Mouse (Mus musculus) kidney, postnatal 0 days (tissue): ENCODE measurements around the gene Psma7. TPM values are rescaled to one million over a fixed set of nuclear protein-coding genes. Genes with fewer than 3 reads are reported as not detected.

Experiments
- ATAC-seq: fragments of 200-750 bp; cut with Nextera tagmentation; replicated peaks from 2 replicates; pipeline ENCODE4 v1.8.0; 2017; ENCODE audit warnings: low read depth, moderate number of reproducible peaks, moderate TSS enrichment, moderate library complexity; ENCODE audit not compliant: low FRiP score
- DNase-seq: peaks from one replicate; pipeline ENCODE4 v3.0.0-alpha.2; 2016; ENCODE audit warnings: low spot score
- H3K27ac ChIP-seq: fragments of 300-500 bp; sonication (generic); 2 replicates; pipeline ENCODE4 v1.5.1; 2014; ENCODE audit warnings: mild to moderate bottlenecking
- H3K27me3 ChIP-seq: fragments of 300-500 bp; sonication (generic); 2 replicates; pipeline ENCODE4 v1.6.1; 2014; ENCODE audit warnings: low read length, mixed read lengths; ENCODE audit not compliant: insufficient read depth
- H3K36me3 ChIP-seq: fragments of 300-500 bp; sonication (generic); 2 replicates; pipeline ENCODE4 v1.6.1; 2014; ENCODE audit warnings: low read length, mixed read lengths; ENCODE audit not compliant: insufficient read depth
- H3K4me1 ChIP-seq: fragments of 300-500 bp; sonication (generic); replicated peaks from 2 replicates; pipeline ENCODE4 v1.6.1; 2014; ENCODE audit warnings: antibody characterized with exemption, low read length, mixed read lengths; ENCODE audit not compliant: insufficient read depth
- H3K4me2 ChIP-seq: fragments of 300-500 bp; sonication (generic); 2 replicates; pipeline ENCODE4 v1.6.1; 2014; ENCODE audit warnings: mild to moderate bottlenecking, low read length, moderate library complexity, mixed read lengths
- H3K4me3 ChIP-seq: fragments of 300-500 bp; sonication (generic); replicated peaks from 2 replicates; pipeline ENCODE4 v1.5.1; 2014; ENCODE audit warnings: low read depth, low read length
- H3K9ac ChIP-seq: fragments of 300-500 bp; sonication (generic); 2 replicates; pipeline ENCODE4 v1.6.1; 2014; ENCODE audit warnings: low read depth, low read length
- H3K9me3 ChIP-seq: fragments of 300-500 bp; sonication (generic); replicated peaks from 2 replicates; pipeline ENCODE4 v1.6.1; 2016; ENCODE audit warnings: low read length, inconsistent platforms, mixed read lengths
- CTCF ChIP-seq: IDR thresholded peaks from 2 replicates; pipeline ENCODE4 v1.5.1; 2016; ENCODE audit warnings: antibody characterized with exemption, low read depth, mild to moderate bottlenecking, moderate library complexity
- WGBS: fragments of 180-500 bp; shearing (Covaris S2); extraction: QIAGEN DNeasy Blood & Tissue Kit; methylation state at CpG from one replicate; pipeline ENCODE4 v1.1.7; 2014; 5-methylcytosine and 5-hydroxymethylcytosine counted together
- polyA plus RNA-seq: library from polyadenylated mRNA; unstranded; fragments of >200 nt; fragmentation: Nextera tagmentation; extraction: Ambion mirVana; gene quantifications from 2 replicates; pipeline ENCODE4 v1.2.1, GENCODE M21; 2015

Gene Psma7
- polyA plus RNA-seq, 1 experiment from 2014 or later = 641 TPM

GRCm38 (mm10) chr2:180083063-180083462 is 40.8 kb upstream of the Psma7 start:
- H3K36me3 ChIP-seq = 0 out of 2 replicates have a peak, but pooled peaks cover 6% of the 10 kb centered on the region
- H3K4me2 ChIP-seq = no peak overlapping the region
- no peaks in the 10 kb centered on the region for H3K9me3 ChIP-seq
- no peak overlapping the region for H3K9ac ChIP-seq
- no peaks in the 10 kb centered on the region for H3K27me3 ChIP-seq
- 69% methylated on average over 10 of the region's 10 CpGs for WGBS
- ATAC-seq (no peak), DNase-seq (no peak)
- H3K4me1 ChIP-seq = no peaks in the 10 kb centered on the region
- no peak overlapping the region for H3K4me3 ChIP-seq
- no peak for TF ChIP-seq CTCF
- H3K27ac ChIP-seq = no peak overlapping the region

GRCm38 (mm10) chr2:180080680-180081079 is 38.4 kb upstream of the Psma7 start:
- ATAC-seq (no peak), DNase-seq (no peak)
- H3K9me3 ChIP-seq = no peaks in the 10 kb centered on the region
- H3K27ac ChIP-seq = no peak overlapping the region
- H3K4me3 ChIP-seq = no peak overlapping the region
- no peak overlapping the region for H3K4me2 ChIP-seq
- no peaks in the 10 kb centered on the region for H3K4me1 ChIP-seq
- 0 out of 2 replicates have a peak, but pooled peaks cover 6% of the 10 kb centered on the region for H3K36me3 ChIP-seq
- no peaks in the 10 kb centered on the region for H3K27me3 ChIP-seq
- WGBS = 71% methylated on average over 8 of the region's 8 CpGs
- no peak for TF ChIP-seq CTCF
- H3K9ac ChIP-seq = no peak overlapping the region

- Histone ChIP-seq H3K27ac (no peak overlapping the region), H3K9ac (no peak overlapping the region), H3K9me3 (no peaks in the 10 kb centered on the region), H3K27me3 (no peaks in the 10 kb centered on the region), H3K4me3 (no peak overlapping the region), H3K4me2 (no peak overlapping the region), H3K4me1 (no peaks in the 10 kb centered on the region), H3K36me3 (0 out of 2 replicates have a peak, but pooled peaks cover 3% of the 10 kb centered on the region)
- DNase-seq = no peak
- WGBS = 65% methylated on average over 3 of the region's 3 CpGs
- no peak for TF ChIP-seq CTCF
- no peak for ATAC-seq
These were observed 35.4 kb upstream of the Psma7 start for GRCm38 (mm10) chr2:180077622-180078021.

DNA sequence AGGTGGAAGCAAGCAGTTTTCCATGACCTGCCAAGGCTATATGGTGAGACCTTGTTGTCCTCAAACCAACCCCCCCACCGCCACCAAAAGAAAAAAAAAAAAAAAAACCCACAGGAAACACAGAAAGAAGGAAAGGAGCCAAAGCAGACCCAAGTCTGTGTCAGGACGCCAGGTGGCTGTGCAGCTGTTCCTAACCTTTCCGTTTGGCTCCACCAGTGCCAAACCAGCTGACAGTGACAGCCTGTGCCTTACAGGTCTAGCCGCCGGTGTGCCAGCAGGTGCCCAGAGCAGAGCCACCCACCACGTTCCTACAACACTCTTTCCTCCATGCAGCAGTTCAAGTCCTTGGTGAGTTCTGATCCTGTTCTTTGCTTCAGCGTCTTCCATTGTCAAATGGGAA is 30.7 kb upstream of the Psma7 start:
- Histone ChIP-seq H3K36me3 (0 out of 2 replicates have a peak, but pooled peaks cover 4% of the 10 kb centered on the region), H3K4me2 (no peak overlapping the region), H3K27me3 (no peaks in the 10 kb centered on the region), H3K4me3 (no peak overlapping the region), H3K27ac (no peak overlapping the region), H3K9ac (no peak overlapping the region), H3K4me1 (peaks cover 6% of the 10 kb centered on the region; the same call in 1 of the 2 replicates), H3K9me3 (no peaks in the 10 kb centered on the region)
- 93% methylated on average over 7 of the region's 7 CpGs for WGBS
- ATAC-seq = no peak
- DNase-seq = no peak
- no peak for TF ChIP-seq CTCF

DNA sequence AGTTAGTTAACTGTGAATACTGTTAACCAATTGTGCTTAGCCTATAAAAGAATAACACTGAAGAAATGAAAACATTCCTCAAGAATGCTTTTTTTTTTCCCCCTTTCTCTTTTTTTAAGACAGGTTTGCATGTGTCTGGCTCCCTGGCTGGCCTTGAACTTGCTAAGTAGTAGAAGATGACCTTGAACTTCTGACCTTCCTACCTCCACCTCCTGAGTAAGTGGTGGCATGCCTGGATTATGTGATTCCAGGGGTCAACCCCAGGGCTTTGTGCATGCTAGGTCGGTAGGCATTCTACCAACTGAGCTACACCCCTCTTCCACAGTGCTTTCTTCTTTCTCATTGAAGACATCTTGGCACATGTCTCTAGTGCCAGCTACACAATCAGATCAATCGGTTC is 29.4 kb upstream of the Psma7 start:
- Histone ChIP-seq H3K27me3 (no peaks in the 10 kb centered on the region), H3K36me3 (0 out of 2 replicates have a peak, but pooled peaks cover 4% of the 10 kb centered on the region), H3K27ac (no peak overlapping the region), H3K4me3 (no peak overlapping the region), H3K4me1 (peaks cover 6% of the 10 kb centered on the region; the same call in 1 of the 2 replicates), H3K9ac (no peak overlapping the region), H3K4me2 (no peak overlapping the region), H3K9me3 (no peaks in the 10 kb centered on the region)
- DNase-seq = no peak
- ATAC-seq = no peak
- 83% methylated on average over 2 of the region's 2 CpGs for WGBS
- TF ChIP-seq CTCF = no peak

DNA sequence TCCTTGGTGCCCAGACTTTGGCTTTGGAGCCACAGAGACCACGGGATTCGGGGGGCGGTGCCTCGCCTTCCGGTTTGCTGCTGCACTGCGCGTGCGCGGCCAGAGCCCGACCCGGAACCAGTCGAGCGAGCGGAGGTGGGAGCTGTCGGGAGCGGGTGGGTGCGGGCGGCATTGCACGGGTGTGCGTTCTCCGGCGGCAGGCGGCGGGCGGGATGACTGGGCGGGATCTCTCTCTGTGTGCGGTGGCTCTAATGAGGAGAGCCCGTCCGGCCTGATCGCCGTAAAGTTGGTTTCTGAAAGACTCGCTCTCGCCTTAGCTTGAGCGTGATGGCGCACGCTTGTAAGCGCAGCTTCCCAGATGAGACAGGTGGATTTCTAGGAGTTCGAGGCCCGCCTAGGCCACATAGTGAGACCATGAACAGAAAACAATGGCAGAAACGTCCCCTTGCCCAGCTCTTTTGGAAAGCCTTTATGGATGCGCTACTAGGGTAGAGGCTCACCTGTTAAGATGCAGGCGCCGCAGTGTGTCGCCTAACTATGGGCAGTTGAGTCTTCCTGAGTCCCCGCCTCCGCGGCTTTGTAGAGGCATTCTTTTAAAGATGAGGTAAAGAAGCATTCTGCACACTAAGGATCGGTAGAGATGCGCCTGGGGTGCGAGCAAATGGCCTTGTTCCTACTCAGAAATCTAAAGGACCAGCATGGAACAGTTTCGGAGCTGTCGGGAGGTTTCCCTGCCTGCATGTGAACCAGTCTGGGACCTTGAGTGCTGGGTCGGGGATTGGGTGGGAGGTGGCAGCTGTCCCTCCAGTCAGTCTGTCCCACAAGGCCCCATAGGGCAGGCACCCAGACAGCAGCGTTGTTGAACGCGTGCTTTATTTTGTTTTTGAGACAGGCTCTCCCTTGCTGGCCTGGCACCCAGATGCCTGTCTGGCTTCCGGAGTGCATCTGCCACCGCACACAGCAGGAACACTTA is 28.5 kb upstream of the Psma7 start, which contains the start of gene Mtg2:
Gene Mtg2, plus strand, starts transcription at position 108 of the 973 bp plus-strand sequence.
- WGBS = 4% methylated on average over 58 of the region's 58 CpGs
- H3K4me3 ChIP-seq = peak within 1 kb of the TSS; percentile 64
- ATAC-seq = peak; percentile 96

More for the DNA sequence above, 28.5 kb upstream of the Psma7 start, which contains the start of gene Mtg2:
- Histone ChIP-seq H3K9me3 (no peaks in the 10 kb centered on the region), H3K27ac (peak within 1 kb of the TSS; percentile 76), H3K27me3 (no peaks in the 10 kb centered on the region), H3K36me3 (0 out of 2 replicates have a peak, but pooled peaks cover 4% of the 10 kb centered on the region), H3K9ac (peak within 1 kb of the TSS; percentile 58), H3K4me2 (peak within 1 kb of the TSS; percentile 68), H3K4me1 (peaks cover 6% of the 10 kb centered on the region; the same call in 1 of the 2 replicates)
- 0 out of 2 replicates have a peak, but pooled peaks have one; percentile 0 for TF ChIP-seq CTCF
- DNase-seq = peak; percentile 95
